Mouse (Mus musculus) frontal cortex, postnatal 14 days (tissue): ENCODE data around the gene Pnpla1.

Experiments
- DNase-seq, 2 experiments: peaks; one replicate each; pipeline ENCODE4 v3.0.0; 2022; ENCODE audit warnings: low spot score in 2 of 2

Pnpla1 gene

GRCm38 (mm10) chr17:28924957-28925595 lies 66.9 kb downstream of the Pnpla1 start:
- DNase-seq: no peak

- DNase-seq: peak; percentile 52 to 78
These were observed 68.2 kb downstream of the Pnpla1 start for GRCm38 (mm10) chr17:28926380-28926779.

- no peak for DNase-seq
These were observed 68.8 kb downstream of the Pnpla1 start for GRCm38 (mm10) chr17:28926866-28927635.

GRCm38 (mm10) chr17:28928004-28928403 lies 69.8 kb downstream of the Pnpla1 start:
- no peak for DNase-seq

GRCm38 (mm10) chr17:28929369-28929768 lies 71.2 kb downstream of the Pnpla1 start:
- DNase-seq: no peak

- peak; percentile 33 to 50 for DNase-seq
These were observed 72.3 kb downstream of the Pnpla1 start for GRCm38 (mm10) chr17:28930392-28931074.

- DNase-seq: no peak
These were observed 73.4 kb downstream of the Pnpla1 start for GRCm38 (mm10) chr17:28931436-28932211.

GRCm38 (mm10) chr17:28932274-28932673 lies 74.1 kb downstream of the Pnpla1 start:
- DNase-seq: no peak

- DNase-seq: no peak
These were observed 76.1 kb downstream of the Pnpla1 start for GRCm38 (mm10) chr17:28934120-28934916.

- no peak for DNase-seq
These were observed 77.9 kb downstream of the Pnpla1 start for GRCm38 (mm10) chr17:28936133-28936532.

GRCm38 (mm10) chr17:28936622-28937345 lies 78.6 kb downstream of the Pnpla1 start:
- DNase-seq: no peak
